Mouse (Mus musculus): Measurements from ENCODE around the gene Gm49601.

DNA sequence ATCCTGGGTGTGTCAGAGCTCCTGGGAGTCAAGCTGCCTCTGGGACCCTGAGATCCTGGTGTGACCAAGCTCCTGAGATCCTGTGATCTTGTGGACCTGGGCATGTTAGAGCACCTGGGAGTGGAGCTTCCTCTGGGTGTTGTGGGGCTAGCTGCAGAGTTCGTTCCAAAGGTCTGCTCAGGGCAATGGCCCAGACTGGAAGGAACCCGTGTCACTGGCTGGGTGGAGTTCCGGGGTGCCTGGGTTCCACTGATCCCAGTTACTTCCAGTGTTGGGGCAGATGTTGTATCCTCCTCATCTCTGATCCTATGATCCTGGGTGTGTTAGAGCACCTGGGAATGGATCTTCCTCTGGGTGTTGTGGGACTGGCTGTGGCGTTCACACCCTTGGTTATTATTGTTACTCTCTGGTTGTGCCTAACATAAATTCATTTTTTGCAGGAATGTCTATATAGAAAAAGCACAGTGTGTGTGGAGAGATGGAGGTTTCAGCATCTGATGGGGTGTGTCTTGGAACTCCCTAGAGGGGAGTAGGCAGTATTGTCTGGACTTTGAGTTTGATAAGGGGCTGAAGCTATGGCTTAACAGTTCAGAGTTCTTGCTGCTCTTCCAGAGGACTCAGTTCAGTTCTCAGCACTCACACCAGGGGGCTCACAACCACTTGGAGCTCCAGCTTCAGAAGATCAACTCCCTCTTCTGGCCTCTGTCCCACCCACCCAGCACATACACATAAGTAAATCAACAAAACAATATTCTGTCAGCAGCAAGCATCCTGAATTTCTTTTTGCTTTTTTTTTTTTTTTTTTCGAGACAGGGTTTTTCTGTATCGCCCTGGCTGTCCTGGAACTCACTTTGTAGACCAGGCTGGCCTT lies 27.3 kb upstream of the Gm49601 start:
- peak; percentile 29; the same call in 1 of the 2 replicates for TF ChIP-seq CTCF (IDR thresholded peaks at IDR 0.05; ENCODE audit: low read depth)
- no peak for TF ChIP-seq EP300 (IDR thresholded peaks at IDR 0.05; ENCODE audit: low read depth)

All from liver, postnatal 0 days (tissue).